Mouse (Mus musculus): ENCODE measurements around the gene Rora. TPM values are rescaled to one million over a fixed set of nuclear protein-coding genes. Genes with fewer than 3 reads are reported as not detected.

The Rora gene
- polyA plus RNA-seq, 1 experiment from 2014 or later: 12.6 TPM

DNA sequence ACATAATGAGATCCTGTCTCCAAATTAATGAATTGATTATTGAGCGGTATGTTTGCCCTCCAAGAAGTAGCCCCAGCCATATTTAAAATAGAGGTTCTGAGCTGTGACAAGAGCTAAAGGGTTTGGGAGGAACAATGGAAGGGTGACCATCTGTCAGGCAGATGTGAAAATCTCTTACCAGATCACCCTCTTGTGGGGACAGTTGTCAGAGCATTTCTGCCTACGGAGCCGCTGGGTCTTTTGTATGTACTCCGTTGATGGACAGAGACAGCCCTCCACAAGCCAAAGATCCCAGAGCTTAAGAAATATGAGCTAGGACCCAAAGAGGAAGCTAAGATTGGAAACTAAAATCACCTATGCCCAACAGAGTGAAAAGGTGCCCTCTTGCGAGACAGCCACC, 322.6 kb downstream of the Rora start:
- no peak for ATAC-seq
- Histone ChIP-seq H3K9ac (no peak overlapping the region), H3K4me3 (no peak overlapping the region), H3K4me2 (0 out of 2 replicates have a peak overlapping the region, but pooled peaks have one; percentile 17), H3K27me3 (peaks cover 31% of the 10 kb centered on the region; the same call in 1 of the 2 replicates), H3K36me3 (ENCODE audit: poor library complexity, severe bottlenecking) (no peaks in the 10 kb centered on the region), H3K27ac (no peak overlapping the region), H3K4me1 (peaks cover 24% of the 10 kb centered on the region), H3K9me3 (replicated peaks) (no peaks in the 10 kb centered on the region)
- WGBS: 18% methylated on average over 5 of the region's 5 CpGs

DNA sequence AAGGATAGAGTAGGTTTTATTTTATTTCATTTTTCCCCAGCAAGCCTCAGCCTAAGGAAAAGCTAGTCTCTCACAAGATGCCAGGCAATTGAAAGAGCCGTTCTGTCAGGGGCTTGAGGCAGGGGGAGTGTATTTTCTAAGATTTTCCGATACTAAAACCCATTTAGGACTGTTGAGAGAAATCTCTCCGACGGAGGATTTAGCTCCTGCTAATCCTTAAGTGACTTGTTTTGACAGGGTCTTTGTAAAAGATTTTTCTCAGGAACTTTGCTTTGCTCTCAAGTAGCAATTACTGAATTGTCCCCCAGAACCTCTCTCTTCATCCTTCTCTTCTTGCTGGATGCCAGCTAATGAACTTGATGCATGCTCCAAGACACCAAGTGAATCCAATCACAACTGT, 323.3 kb downstream of the Rora start:
- Histone ChIP-seq H3K4me3 (no peak overlapping the region), H3K9me3 (replicated peaks) (no peaks in the 10 kb centered on the region), H3K4me2 (0 out of 2 replicates have a peak overlapping the region, but pooled peaks have one; percentile 17), H3K27me3 (peaks cover 37% of the 10 kb centered on the region; the same call in 1 of the 2 replicates), H3K4me1 (peaks cover 24% of the 10 kb centered on the region), H3K27ac (no peak overlapping the region), H3K36me3 (ENCODE audit: poor library complexity, severe bottlenecking) (no peaks in the 10 kb centered on the region), H3K9ac (no peak overlapping the region)
- ATAC-seq: no peak
- 3% methylated on average over 4 of the region's 4 CpGs for WGBS

GRCm38 (mm10) chr9:68978656-68979055, 325.1 kb downstream of the Rora start:
- WGBS: 70% methylated on average over 4 of the region's 4 CpGs

DNA sequence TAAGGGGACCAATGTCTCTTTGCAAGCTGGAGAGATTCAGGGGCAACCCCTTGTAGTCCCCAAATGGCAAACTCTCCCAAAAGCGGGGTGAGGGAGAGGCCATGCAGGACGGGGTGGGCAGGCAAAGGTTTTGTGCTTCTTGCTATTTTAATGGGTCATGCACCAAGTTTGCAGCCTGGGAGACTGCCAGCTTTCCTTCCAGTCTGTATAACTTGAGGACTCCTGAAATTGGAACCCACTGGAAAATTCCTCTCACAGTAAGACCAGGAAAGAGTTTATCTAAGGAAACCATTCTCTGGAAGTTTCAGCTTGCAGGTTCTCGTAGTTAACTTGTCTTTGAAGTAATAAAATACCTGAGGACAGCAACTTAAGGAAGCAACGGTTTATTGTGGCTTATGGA, 326.5 kb downstream of the Rora start:
- H3K27ac ChIP-seq: no peak overlapping the region
- WGBS: 81% methylated on average over 4 of the region's 4 CpGs
- H3K27me3 ChIP-seq: peaks cover 48% of the 10 kb centered on the region
- no peak overlapping the region for H3K4me3 ChIP-seq
- H3K4me1 ChIP-seq: peaks cover 25% of the 10 kb centered on the region
- H3K36me3 ChIP-seq (ENCODE audit: poor library complexity, severe bottlenecking): no peaks in the 10 kb centered on the region
- ATAC-seq: no peak
- no peak overlapping the region for H3K9ac ChIP-seq
- H3K4me2 ChIP-seq: no peak overlapping the region
- no peaks in the 10 kb centered on the region for H3K9me3 ChIP-seq (replicated peaks)

More at GRCm38 (mm10) chr9:68978656-68979055, 325.1 kb downstream of the Rora start:
- no peak for ATAC-seq
- peaks cover 47% of the 10 kb centered on the region; the same call in 1 of the 2 replicates for H3K27me3 ChIP-seq
- no peak overlapping the region for H3K4me2 ChIP-seq
- H3K4me3 ChIP-seq: no peak overlapping the region
- H3K9me3 ChIP-seq (replicated peaks): no peaks in the 10 kb centered on the region
- no peaks in the 10 kb centered on the region for H3K36me3 ChIP-seq (ENCODE audit: poor library complexity, severe bottlenecking)
- peaks cover 24% of the 10 kb centered on the region for H3K4me1 ChIP-seq
- H3K9ac ChIP-seq: no peak overlapping the region
- no peak overlapping the region for H3K27ac ChIP-seq

- no peaks in the 10 kb centered on the region for H3K36me3 ChIP-seq (ENCODE audit: poor library complexity, severe bottlenecking)
- peaks cover 23% of the 10 kb centered on the region; the same call in 1 of the 2 replicates for H3K4me1 ChIP-seq
- H3K9me3 ChIP-seq (replicated peaks): no peaks in the 10 kb centered on the region
- peaks cover 26% of the 10 kb centered on the region for H3K27me3 ChIP-seq
- ATAC-seq: no peak
- no peak overlapping the region for H3K9ac ChIP-seq
- no peak overlapping the region for H3K4me2 ChIP-seq
- no peak overlapping the region for H3K27ac ChIP-seq
- no peak overlapping the region for H3K4me3 ChIP-seq
- 79% methylated on average over 6 of the region's 6 CpGs for WGBS
These were observed 331.5 kb downstream of the Rora start for GRCm38 (mm10) chr9:68985046-68985445.

GRCm38 (mm10) chr9:68985796-68986195, 332.2 kb downstream of the Rora start:
- Histone ChIP-seq H3K36me3 (ENCODE audit: poor library complexity, severe bottlenecking) (no peaks in the 10 kb centered on the region), H3K9ac (no peak overlapping the region), H3K9me3 (replicated peaks) (no peaks in the 10 kb centered on the region), H3K4me2 (no peak overlapping the region), H3K4me1 (peaks cover 23% of the 10 kb centered on the region; the same call in 1 of the 2 replicates), H3K27me3 (peaks cover 21% of the 10 kb centered on the region), H3K27ac (no peak overlapping the region), H3K4me3 (no peak overlapping the region)
- 19% methylated on average over 3 of the region's 3 CpGs for WGBS
- ATAC-seq: no peak

DNA sequence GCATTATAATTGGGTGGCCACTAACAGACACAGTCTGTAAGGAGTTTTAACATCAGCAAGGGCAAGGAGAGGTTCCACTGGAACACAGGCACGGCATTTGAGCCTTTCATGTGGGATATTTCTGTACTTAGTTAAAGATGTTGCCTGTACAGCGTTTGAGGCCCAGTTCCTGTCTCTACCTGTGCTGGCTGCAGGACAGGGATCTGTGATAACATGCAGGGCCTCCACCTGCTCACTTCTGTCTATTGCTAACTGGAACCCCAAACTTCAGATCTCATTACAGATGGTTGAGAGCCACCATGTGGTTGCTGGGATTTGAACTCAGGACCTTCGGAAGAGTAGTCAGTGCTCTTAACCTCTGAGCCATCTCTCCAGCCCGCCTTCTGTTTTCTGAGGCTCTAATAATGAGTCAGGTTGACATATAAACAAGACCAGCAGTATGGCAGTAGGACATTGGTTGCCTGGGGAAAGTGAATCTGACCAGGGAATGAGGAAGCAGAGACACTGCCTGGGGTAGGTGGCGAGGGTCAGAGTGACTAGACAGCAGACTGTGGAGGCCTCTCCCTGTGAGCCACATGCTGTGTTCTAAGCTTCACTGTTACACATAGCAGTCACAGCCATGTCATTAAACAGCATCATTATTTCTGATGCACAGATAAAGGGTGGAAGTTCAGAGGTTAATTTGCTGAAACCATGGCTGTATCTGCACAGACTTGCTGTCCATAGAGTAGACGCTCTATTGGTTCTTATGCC, 333.9 kb downstream of the Rora start:
- 85% methylated on average over 6 of the region's 6 CpGs for WGBS
- peaks cover 23% of the 10 kb centered on the region; the same call in 1 of the 2 replicates for H3K4me1 ChIP-seq
- no peaks in the 10 kb centered on the region for H3K36me3 ChIP-seq (ENCODE audit: poor library complexity, severe bottlenecking)
- no peak overlapping the region for H3K4me2 ChIP-seq
- peaks cover 8% of the 10 kb centered on the region for H3K27me3 ChIP-seq
- ATAC-seq: no peak
- no peak overlapping the region for H3K27ac ChIP-seq
- no peak overlapping the region for H3K9ac ChIP-seq
- H3K9me3 ChIP-seq (replicated peaks): no peaks in the 10 kb centered on the region
- no peak overlapping the region for H3K4me3 ChIP-seq

DNA sequence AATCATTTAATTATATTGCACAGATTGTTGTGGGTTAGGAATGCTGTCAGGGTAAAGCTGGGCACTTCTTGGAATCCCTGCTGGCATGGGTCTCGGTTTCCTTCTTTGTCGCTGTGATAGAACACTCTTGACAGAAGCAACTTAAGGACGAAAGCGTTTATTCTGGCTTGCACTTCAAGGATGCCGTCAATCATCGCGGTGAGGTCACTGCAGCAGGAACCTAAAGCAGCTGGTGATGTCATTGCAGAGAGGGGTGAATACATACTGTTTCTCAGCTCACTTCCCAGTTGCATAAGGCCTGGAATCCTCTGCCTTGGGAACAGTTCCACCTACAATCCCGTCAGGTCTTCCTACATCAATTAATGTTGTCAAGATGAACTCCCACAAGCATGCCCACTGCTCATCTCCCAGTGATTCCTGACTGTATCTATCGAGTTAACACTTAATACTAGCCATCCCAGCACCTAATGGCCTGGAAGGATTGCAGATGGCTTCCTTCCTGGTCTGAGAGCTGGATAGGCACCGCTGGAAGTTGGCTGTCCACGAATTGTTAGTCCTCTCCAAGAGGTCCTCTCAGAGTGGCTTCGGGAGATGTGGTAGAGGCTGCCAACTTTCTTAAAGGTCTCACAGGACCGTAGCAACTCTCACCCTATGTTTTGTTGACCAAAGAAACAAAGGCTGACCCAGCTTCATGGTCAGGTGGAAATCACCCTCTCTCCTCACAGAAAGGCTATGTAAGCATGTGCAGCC, 334.8 kb downstream of the Rora start:
- no peak for ATAC-seq
- Histone ChIP-seq H3K9me3 (replicated peaks) (no peaks in the 10 kb centered on the region), H3K4me1 (peaks cover 23% of the 10 kb centered on the region; the same call in 1 of the 2 replicates), H3K4me2 (no peak overlapping the region), H3K4me3 (no peak overlapping the region), H3K27me3 (peaks cover 4% of the 10 kb centered on the region; the same call in 1 of the 2 replicates), H3K27ac (no peak overlapping the region), H3K9ac (no peak overlapping the region), H3K36me3 (ENCODE audit: poor library complexity, severe bottlenecking) (no peaks in the 10 kb centered on the region)
- 72% methylated on average over 13 of the region's 13 CpGs for WGBS

- H3K4me2 ChIP-seq: no peak overlapping the region
- WGBS: 30% methylated on average over 7 of the region's 7 CpGs
- H3K4me1 ChIP-seq: peaks cover 23% of the 10 kb centered on the region; the same call in 1 of the 2 replicates
- H3K9ac ChIP-seq: no peak overlapping the region
- no peaks in the 10 kb centered on the region for H3K36me3 ChIP-seq (ENCODE audit: poor library complexity, severe bottlenecking)
- H3K4me3 ChIP-seq: no peak overlapping the region
- ATAC-seq: no peak
- no peaks in the 10 kb centered on the region for H3K9me3 ChIP-seq (replicated peaks)
- H3K27ac ChIP-seq: no peak overlapping the region
- H3K27me3 ChIP-seq: no peaks in the 10 kb centered on the region
These were observed 336.4 kb downstream of the Rora start for GRCm38 (mm10) chr9:68989885-68990449.

- peaks cover 5% of the 10 kb centered on the region; the same call in 1 of the 2 replicates for H3K4me1 ChIP-seq
- H3K36me3 ChIP-seq (ENCODE audit: poor library complexity, severe bottlenecking): no peaks in the 10 kb centered on the region
- no peak overlapping the region for H3K4me3 ChIP-seq
- no peaks in the 10 kb centered on the region for H3K9me3 ChIP-seq (replicated peaks)
- ATAC-seq: no peak
- no peak overlapping the region for H3K4me2 ChIP-seq
- 58% methylated on average over 2 of the region's 2 CpGs for WGBS
- no peaks in the 10 kb centered on the region for H3K27me3 ChIP-seq
- H3K9ac ChIP-seq: no peak overlapping the region
- H3K27ac ChIP-seq: no peak overlapping the region
These were observed 340.3 kb downstream of the Rora start for GRCm38 (mm10) chr9:68993881-68994280.

GRCm38 (mm10) chr9:68998961-68999360, 345.4 kb downstream of the Rora start:
- Histone ChIP-seq H3K4me3 (no peak overlapping the region), H3K4me2 (no peak overlapping the region)
- 67% methylated on average over 9 of the region's 9 CpGs for WGBS

GRCm38 (mm10) chr9:69004514-69004913, 350.9 kb downstream of the Rora start:
- H3K27ac ChIP-seq: no peak overlapping the region
- H3K36me3 ChIP-seq (ENCODE audit: poor library complexity, severe bottlenecking): no peaks in the 10 kb centered on the region
- H3K9me3 ChIP-seq (replicated peaks): no peaks in the 10 kb centered on the region
- no peak for ATAC-seq
- WGBS: 73% methylated on average over 9 of the region's 9 CpGs
- no peaks in the 10 kb centered on the region for H3K27me3 ChIP-seq
- no peak overlapping the region for H3K4me3 ChIP-seq
- no peaks in the 10 kb centered on the region for H3K4me1 ChIP-seq
- H3K4me2 ChIP-seq: no peak overlapping the region
- no peak overlapping the region for H3K9ac ChIP-seq

More at GRCm38 (mm10) chr9:68998961-68999360, 345.4 kb downstream of the Rora start:
- no peak for ATAC-seq
- Histone ChIP-seq H3K4me1 (no peaks in the 10 kb centered on the region), H3K27me3 (no peaks in the 10 kb centered on the region), H3K27ac (no peak overlapping the region), H3K9ac (no peak overlapping the region), H3K9me3 (replicated peaks) (no peaks in the 10 kb centered on the region), H3K36me3 (ENCODE audit: poor library complexity, severe bottlenecking) (no peaks in the 10 kb centered on the region)
